Mouse (Mus musculus) brain, embryonic 14.5 days (tissue): ENCODE measurements around the gene Meltf.

Experiments used
- CTCF ChIP-seq: fragments of 200-500 bp; IDR thresholded peaks from 2 replicates; pipeline ENCODE4 v1.5.1; 2012; ENCODE audit warnings: inconsistent platforms, mild to moderate bottlenecking, moderate library complexity, borderline replicate concordance; ENCODE audit not compliant: insufficient read depth, insufficient read length; ENCODE audit errors: extremely low read depth
- POLR2A ChIP-seq: fragments of 200-500 bp; IDR thresholded peaks from 2 replicates; pipeline ENCODE4 v1.6.1; 2012; ENCODE audit warnings: mild to moderate bottlenecking, inconsistent platforms, borderline replicate concordance; ENCODE audit not compliant: poor library complexity, insufficient read depth, insufficient read length, severe bottlenecking; ENCODE audit errors: extremely low read depth

DNA sequence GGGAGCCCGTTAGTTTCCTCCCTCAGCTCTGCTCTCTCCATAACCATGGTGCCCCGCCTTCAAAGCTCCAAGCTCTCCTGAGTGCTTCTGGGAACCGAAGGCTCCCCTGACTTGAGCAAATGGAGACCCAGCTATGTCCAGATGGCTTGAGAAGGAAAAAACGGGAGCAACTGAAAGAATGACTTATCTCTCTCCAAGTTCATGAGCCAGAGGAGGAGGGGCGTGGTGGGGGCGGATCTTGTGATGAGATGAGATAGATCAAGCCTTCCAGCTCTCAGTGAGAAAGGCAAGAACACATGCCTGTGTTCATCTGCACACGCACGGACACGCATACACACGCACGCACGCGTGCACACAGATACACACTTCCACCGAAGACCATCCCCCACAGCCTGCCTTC, 4.7 kb downstream of the Meltf start:
- TF ChIP-seq CTCF (no peak), POLR2A (no peak)
